Mouse (Mus musculus): ENCODE results near the gene Il1r1. TPM values are rescaled to one million over a fixed set of nuclear protein-coding genes. Genes with fewer than 3 reads are reported as not detected.

Il1r1 gene
- polyA plus RNA-seq, 1 experiment: 72.2 TPM

- TF ChIP-seq POLR2A (IDR thresholded peaks at IDR 0.05; ENCODE audit: low read depth, low read length): no peak
- no peak for TF ChIP-seq CTCF (IDR thresholded peaks at IDR 0.05; ENCODE audit: borderline replicate concordance, insufficient read depth, low read length)
- H3K4me1 ChIP-seq (ENCODE audit: control insufficient read depth, insufficient read depth, low read length): peaks cover 8% of the 10 kb centered on the region; the same call in 1 of the 2 replicates
- H3K4me3 ChIP-seq (ENCODE audit: insufficient read depth, low read length): no peak overlapping the region
- H3K27ac ChIP-seq (ENCODE audit: insufficient read depth, low read length): peak overlapping the region; percentile 48; the same call in 1 of the 2 replicates
Measured at GRCm38 (mm10) chr1:40265301-40265835, 40.5 kb downstream of the Il1r1 start.

- H3K4me3 ChIP-seq (ENCODE audit: insufficient read depth, low read length): peak overlapping the region; percentile 70
- peak overlapping the region; percentile 69 for H3K27ac ChIP-seq (ENCODE audit: insufficient read depth, low read length)
- no peak for TF ChIP-seq CTCF (IDR thresholded peaks at IDR 0.05; ENCODE audit: borderline replicate concordance, insufficient read depth, low read length)
- peak; percentile 72 for TF ChIP-seq POLR2A (IDR thresholded peaks at IDR 0.05; ENCODE audit: low read depth, low read length)
- peaks cover 8% of the 10 kb centered on the region; the same call in 1 of the 2 replicates for H3K4me1 ChIP-seq (ENCODE audit: control insufficient read depth, insufficient read depth, low read length)
Measured at GRCm38 (mm10) chr1:40266431-40267260, 41.8 kb downstream of the Il1r1 start.

GRCm38 (mm10) chr1:40267846-40268245 is 43.0 kb downstream of the Il1r1 start:
- peaks cover 10% of the 10 kb centered on the region for H3K4me1 ChIP-seq (ENCODE audit: control insufficient read depth, insufficient read depth, low read length)
- H3K4me3 ChIP-seq (ENCODE audit: insufficient read depth, low read length): no peak overlapping the region
- TF ChIP-seq POLR2A (IDR thresholded peaks at IDR 0.05; ENCODE audit: low read depth, low read length): no peak
- no peak for TF ChIP-seq CTCF (IDR thresholded peaks at IDR 0.05; ENCODE audit: borderline replicate concordance, insufficient read depth, low read length)
- no peak overlapping the region for H3K27ac ChIP-seq (ENCODE audit: insufficient read depth, low read length)

- no peak overlapping the region for H3K27ac ChIP-seq (ENCODE audit: insufficient read depth, low read length)
Measured at GRCm38 (mm10) chr1:40268536-40268935, 43.7 kb downstream of the Il1r1 start.

GRCm38 (mm10) chr1:40270415-40270814 is 45.5 kb downstream of the Il1r1 start:
- TF ChIP-seq CTCF (IDR thresholded peaks at IDR 0.05; ENCODE audit: borderline replicate concordance, insufficient read depth, low read length): no peak
- TF ChIP-seq POLR2A (IDR thresholded peaks at IDR 0.05; ENCODE audit: low read depth, low read length): no peak
- peaks cover 12% of the 10 kb centered on the region for H3K4me1 ChIP-seq (ENCODE audit: control insufficient read depth, insufficient read depth, low read length)
- no peak overlapping the region for H3K27ac ChIP-seq (ENCODE audit: insufficient read depth, low read length)
- no peak overlapping the region for H3K4me3 ChIP-seq (ENCODE audit: insufficient read depth, low read length)

More at GRCm38 (mm10) chr1:40268536-40268935, 43.7 kb downstream of the Il1r1 start:
- no peak overlapping the region for H3K4me3 ChIP-seq (ENCODE audit: insufficient read depth, low read length)
- peaks cover 10% of the 10 kb centered on the region for H3K4me1 ChIP-seq (ENCODE audit: control insufficient read depth, insufficient read depth, low read length)
- TF ChIP-seq CTCF (IDR thresholded peaks at IDR 0.05; ENCODE audit: borderline replicate concordance, insufficient read depth, low read length) (no peak), POLR2A (IDR thresholded peaks at IDR 0.05; ENCODE audit: low read depth, low read length) (no peak)

- TF ChIP-seq POLR2A (IDR thresholded peaks at IDR 0.05; ENCODE audit: low read depth, low read length) (no peak), CTCF (IDR thresholded peaks at IDR 0.05; ENCODE audit: borderline replicate concordance, insufficient read depth, low read length) (no peak)
- Histone ChIP-seq H3K4me1 (ENCODE audit: control insufficient read depth, insufficient read depth, low read length) (peaks cover 17% of the 10 kb centered on the region), H3K27ac (ENCODE audit: insufficient read depth, low read length) (no peak overlapping the region), H3K4me3 (ENCODE audit: insufficient read depth, low read length) (no peak overlapping the region)
Measured at GRCm38 (mm10) chr1:40271052-40271451, 46.2 kb downstream of the Il1r1 start.

- H3K4me1 ChIP-seq (ENCODE audit: control insufficient read depth, insufficient read depth, low read length): peaks cover 20% of the 10 kb centered on the region
- no peak overlapping the region for H3K4me3 ChIP-seq (ENCODE audit: insufficient read depth, low read length)
- peak overlapping the region; percentile 26; the same call in 1 of the 2 replicates for H3K27ac ChIP-seq (ENCODE audit: insufficient read depth, low read length)
- TF ChIP-seq CTCF (IDR thresholded peaks at IDR 0.05; ENCODE audit: borderline replicate concordance, insufficient read depth, low read length): no peak
- TF ChIP-seq POLR2A (IDR thresholded peaks at IDR 0.05; ENCODE audit: low read depth, low read length): no peak
Measured at GRCm38 (mm10) chr1:40271486-40272055, 46.7 kb downstream of the Il1r1 start.

GRCm38 (mm10) chr1:40272204-40272603 is 47.3 kb downstream of the Il1r1 start:
- Histone ChIP-seq H3K4me3 (ENCODE audit: insufficient read depth, low read length) (no peak overlapping the region), H3K4me1 (ENCODE audit: control insufficient read depth, insufficient read depth, low read length) (peaks cover 23% of the 10 kb centered on the region), H3K27ac (ENCODE audit: insufficient read depth, low read length) (no peak overlapping the region)
- TF ChIP-seq CTCF (IDR thresholded peaks at IDR 0.05; ENCODE audit: borderline replicate concordance, insufficient read depth, low read length) (no peak), POLR2A (IDR thresholded peaks at IDR 0.05; ENCODE audit: low read depth, low read length) (no peak)

- Histone ChIP-seq H3K4me3 (ENCODE audit: insufficient read depth, low read length) (no peak overlapping the region), H3K27ac (ENCODE audit: insufficient read depth, low read length) (no peak overlapping the region), H3K4me1 (ENCODE audit: control insufficient read depth, insufficient read depth, low read length) (peaks cover 21% of the 10 kb centered on the region)
- TF ChIP-seq CTCF (IDR thresholded peaks at IDR 0.05; ENCODE audit: borderline replicate concordance, insufficient read depth, low read length) (no peak), POLR2A (IDR thresholded peaks at IDR 0.05; ENCODE audit: low read depth, low read length) (no peak)
Measured at GRCm38 (mm10) chr1:40273491-40273890, 48.6 kb downstream of the Il1r1 start.
